Mouse (Mus musculus): ENCODE measurements around the gene Hoga1. TPM values are rescaled to one million over a fixed set of nuclear protein-coding genes. Genes with fewer than 3 reads are reported as not detected.
A peak's percentile ranks its signal among the peaks of the same experiment; 100 is the strongest.

The Hoga1 gene
- total and polyA plus RNA-seq, 3 experiments = not detected

DNA sequence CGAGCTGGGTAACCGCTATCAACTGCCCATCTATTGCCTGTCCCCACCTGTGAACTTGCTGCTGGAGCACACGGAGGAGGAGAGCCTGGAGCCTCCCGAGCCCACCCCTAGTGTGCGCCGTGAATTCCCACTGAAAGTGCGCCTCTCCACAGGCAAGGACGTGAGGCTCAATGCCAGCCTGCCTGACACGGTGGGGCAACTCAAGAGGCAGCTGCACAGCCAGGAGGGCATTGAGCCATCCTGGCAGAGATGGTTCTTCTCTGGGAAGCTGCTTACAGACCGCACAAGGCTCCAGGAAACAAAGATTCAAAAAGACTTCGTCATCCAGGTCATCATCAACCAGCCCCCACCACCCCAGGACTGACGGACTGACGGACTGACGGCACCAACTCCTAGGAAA lies 11.8 kb upstream of the Hoga1 start:
- ATAC-seq (ENCODE audit: extremely low read depth, insufficient number of reproducible peaks, low FRiP score, poor library complexity, severe bottlenecking) (no peak), DNase-seq (ENCODE audit: low spot score) (no peak)
- Histone ChIP-seq H3K4me1 (ENCODE audit: insufficient read depth, low read depth, low read length) (peaks cover 13% of the 10 kb centered on the region), H3K27me3 (ENCODE audit: insufficient read depth, low read length) (peaks cover 43% of the 10 kb centered on the region), H3K9me3 (replicated peaks) (no peaks in the 10 kb centered on the region), H3K36me3 (replicated peaks) (no peaks in the 10 kb centered on the region), H3K4me3 (ENCODE audit: low read depth, low read length) (no peak overlapping the region)
- TF ChIP-seq TAL1 (conservative IDR thresholded peaks at IDR 0.05; ENCODE audit: low read depth, low read length) (no peak), POLR2AphosphoS5 (IDR thresholded peaks at IDR 0.05; ENCODE audit: insufficient replicate concordance, low read depth, low read length) (no peak), GATA2 (IDR thresholded peaks at IDR 0.05; ENCODE audit: borderline replicate concordance, low read depth, low read length) (no peak), GATA1 (IDR thresholded peaks at IDR 0.05; ENCODE audit: borderline replicate concordance, low read length) (no peak), CTCF (IDR thresholded peaks at IDR 0.05; ENCODE audit: low read depth, low read length) (no peak)

DNA sequence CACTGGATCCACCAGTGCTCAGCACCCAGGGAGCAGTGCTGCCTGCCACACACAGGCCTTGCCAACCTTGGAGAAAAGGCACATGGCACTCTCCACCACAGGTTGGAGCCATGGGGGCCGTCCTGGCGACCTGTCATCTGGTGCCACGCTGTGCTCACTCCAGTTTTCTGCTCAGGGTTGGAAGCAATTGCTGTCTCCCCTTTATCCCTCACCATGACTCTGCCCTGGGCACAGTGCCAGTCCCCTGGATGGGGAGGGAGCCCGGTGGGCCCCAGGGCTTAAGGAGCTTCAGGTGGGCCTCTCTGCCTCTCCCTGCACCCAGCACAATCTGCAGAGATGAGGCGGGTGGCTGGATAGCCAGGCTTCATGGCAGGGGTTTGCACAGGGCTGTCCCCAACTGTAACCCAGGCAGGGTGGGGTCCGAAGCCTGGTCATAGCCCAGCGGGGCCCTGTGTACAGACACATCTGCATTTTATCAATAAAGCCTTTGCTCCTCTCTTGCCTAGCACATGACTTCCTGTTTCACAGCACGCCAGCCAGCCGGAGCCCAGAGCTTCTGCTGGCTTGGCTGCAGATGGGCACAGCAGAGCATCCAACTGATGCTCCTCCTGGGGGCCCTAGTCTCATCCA lies 11.1 kb upstream of the Hoga1 start:
- no peak overlapping the region for H3K4me3 ChIP-seq (ENCODE audit: low read depth, low read length)
- no peak for TF ChIP-seq TAL1 (conservative IDR thresholded peaks at IDR 0.05; ENCODE audit: low read depth, low read length)
- TF ChIP-seq GATA1 (IDR thresholded peaks at IDR 0.05; ENCODE audit: borderline replicate concordance, low read length) = no peak
- TF ChIP-seq GATA2 (IDR thresholded peaks at IDR 0.05; ENCODE audit: borderline replicate concordance, low read depth, low read length) = no peak
- no peak for TF ChIP-seq CTCF (IDR thresholded peaks at IDR 0.05; ENCODE audit: low read depth, low read length)
- no peak for DNase-seq (ENCODE audit: low spot score)
- peaks cover 13% of the 10 kb centered on the region for H3K4me1 ChIP-seq (ENCODE audit: insufficient read depth, low read depth, low read length)
- H3K27me3 ChIP-seq (ENCODE audit: insufficient read depth, low read length) = peaks cover 43% of the 10 kb centered on the region
- ATAC-seq (ENCODE audit: extremely low read depth, insufficient number of reproducible peaks, low FRiP score, poor library complexity, severe bottlenecking) = no peak; the same call in 1 of the 2 replicates
- no peaks in the 10 kb centered on the region for H3K9me3 ChIP-seq (replicated peaks)
- H3K36me3 ChIP-seq (replicated peaks) = no peaks in the 10 kb centered on the region

DNA sequence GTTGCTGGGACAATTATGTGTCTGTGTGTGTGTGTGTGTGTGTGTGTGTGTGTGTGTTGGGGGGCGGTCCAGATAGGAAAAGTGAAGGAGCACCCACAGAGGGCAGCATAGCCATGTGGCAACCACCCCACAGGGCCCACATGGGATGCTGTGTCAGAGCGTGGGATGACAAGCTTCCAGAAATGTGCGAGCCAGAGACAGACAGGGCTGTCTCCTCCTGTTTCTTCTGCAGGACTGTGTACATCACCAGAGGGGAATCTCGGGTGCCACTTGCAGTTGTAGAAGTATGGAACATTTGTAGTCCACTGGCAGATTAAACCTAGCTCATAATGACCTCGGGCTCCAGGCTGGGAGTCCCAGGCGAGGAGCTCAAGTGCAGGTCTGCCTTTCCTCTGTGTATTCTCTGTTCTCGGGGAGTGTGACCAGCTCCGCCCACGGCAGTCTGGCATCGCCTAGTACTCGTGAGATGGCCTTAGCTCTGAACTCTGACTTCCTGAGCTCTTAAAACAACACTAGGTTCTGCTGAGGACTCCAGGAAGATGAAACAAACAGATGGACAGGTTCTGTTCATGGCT lies 10.4 kb upstream of the Hoga1 start:
- H3K36me3 ChIP-seq (replicated peaks) = no peaks in the 10 kb centered on the region
- TF ChIP-seq POLR2AphosphoS5 (IDR thresholded peaks at IDR 0.05; ENCODE audit: insufficient replicate concordance, low read depth, low read length) (no peak), CTCF (IDR thresholded peaks at IDR 0.05; ENCODE audit: low read depth, low read length) (no peak), TAL1 (conservative IDR thresholded peaks at IDR 0.05; ENCODE audit: low read depth, low read length) (no peak), GATA1 (IDR thresholded peaks at IDR 0.05; ENCODE audit: borderline replicate concordance, low read length) (no peak)
- H3K4me1 ChIP-seq (ENCODE audit: insufficient read depth, low read depth, low read length) = peaks cover 13% of the 10 kb centered on the region
- no peak overlapping the region for H3K4me3 ChIP-seq (ENCODE audit: low read depth, low read length)
- DNase-seq (ENCODE audit: low spot score) (no peak), ATAC-seq (ENCODE audit: extremely low read depth, insufficient number of reproducible peaks, low FRiP score, poor library complexity, severe bottlenecking) (no peak)
- H3K27me3 ChIP-seq (ENCODE audit: insufficient read depth, low read length) = peaks cover 45% of the 10 kb centered on the region
- H3K9me3 ChIP-seq (replicated peaks) = no peaks in the 10 kb centered on the region

DNA sequence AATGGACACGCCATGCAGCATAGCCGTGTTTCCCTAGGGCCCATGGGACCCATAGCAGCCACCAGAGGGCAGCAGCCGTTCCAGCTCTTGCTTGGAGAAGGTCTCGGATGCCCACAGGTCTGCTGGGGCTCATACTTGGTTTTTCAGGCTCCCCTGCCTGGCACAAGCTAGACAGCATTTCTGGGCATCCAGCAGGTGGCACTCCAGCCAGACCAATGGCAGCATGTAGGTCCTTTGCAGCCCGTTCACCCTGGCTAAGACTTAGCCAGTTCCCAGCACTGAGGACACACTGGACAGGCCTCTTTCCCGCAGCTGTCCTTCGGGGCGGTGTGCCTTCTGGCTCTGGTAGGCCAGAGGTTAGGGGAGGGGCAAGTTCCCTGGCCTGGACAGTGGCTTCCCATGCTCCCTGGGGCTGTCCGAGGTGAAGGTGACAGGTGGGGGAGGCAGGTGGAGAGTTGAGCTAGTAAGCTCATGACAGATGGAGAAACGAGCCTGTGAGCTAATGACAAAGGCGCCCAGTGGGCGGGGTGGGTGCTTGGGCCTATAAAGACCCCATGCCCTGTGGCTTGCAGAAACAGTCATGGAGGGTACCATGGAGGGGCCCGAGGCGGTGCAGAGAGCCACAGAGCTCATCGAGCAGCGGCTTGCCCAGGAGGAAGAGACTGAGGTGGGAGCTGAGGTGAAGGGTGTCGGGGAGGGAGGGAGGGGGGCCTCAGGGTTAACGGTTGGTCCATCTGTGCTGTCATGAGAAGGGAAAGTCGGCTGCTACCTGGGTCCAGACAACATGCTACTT lies 9.8 kb upstream of the Hoga1 start, which contains the start of gene Ankrd2:
Ankrd2 (plus strand) TSS at position 545 of the 793 bp plus-strand sequence.
- peaks cover 13% of the 10 kb centered on the region for H3K4me1 ChIP-seq (ENCODE audit: insufficient read depth, low read depth, low read length)
- H3K36me3 ChIP-seq (replicated peaks) = no peaks in the 10 kb centered on the region
- H3K4me3 ChIP-seq (ENCODE audit: low read depth, low read length) = no peak within 1 kb of the TSS
- no peaks in the 10 kb centered on the region for H3K9me3 ChIP-seq (replicated peaks)
- H3K27me3 ChIP-seq (ENCODE audit: insufficient read depth, low read length) = peaks cover 45% of the 10 kb centered on the region
- TF ChIP-seq GATA2 (IDR thresholded peaks at IDR 0.05; ENCODE audit: borderline replicate concordance, low read depth, low read length) (no peak), CTCF (IDR thresholded peaks at IDR 0.05; ENCODE audit: low read depth, low read length) (peak; percentile 67)
- DNase-seq (ENCODE audit: low spot score) (peak; percentile 44), ATAC-seq (ENCODE audit: extremely low read depth, insufficient number of reproducible peaks, low FRiP score, poor library complexity, severe bottlenecking) (no peak; the same call in 1 of the 2 replicates)

DNA sequence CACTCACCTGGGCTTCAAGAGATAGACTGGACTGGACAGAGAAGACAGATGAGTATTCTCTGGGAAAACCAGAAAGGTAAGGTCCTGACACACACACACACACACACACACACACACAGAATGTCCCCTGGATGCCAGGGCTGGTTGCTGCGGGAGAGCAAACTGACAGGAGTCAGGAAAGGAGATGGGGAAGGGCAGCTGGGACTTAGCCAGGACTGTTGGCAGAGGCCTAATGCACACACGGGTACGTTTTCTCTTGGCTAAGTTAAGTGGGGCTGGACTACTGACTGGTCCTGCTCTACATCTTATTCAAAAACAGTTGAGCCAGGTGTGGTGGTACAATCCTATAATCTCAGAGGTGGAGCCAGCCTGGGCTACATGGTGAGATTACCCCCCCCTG lies 9.1 kb upstream of the Hoga1 start:
- no peak for DNase-seq (ENCODE audit: low spot score)
- Histone ChIP-seq H3K36me3 (replicated peaks) (no peaks in the 10 kb centered on the region), H3K27me3 (ENCODE audit: insufficient read depth, low read length) (peaks cover 41% of the 10 kb centered on the region), H3K9me3 (replicated peaks) (no peaks in the 10 kb centered on the region), H3K4me1 (ENCODE audit: insufficient read depth, low read depth, low read length) (peaks cover 13% of the 10 kb centered on the region), H3K4me3 (ENCODE audit: low read depth, low read length) (no peak overlapping the region)
- TF ChIP-seq CTCF (IDR thresholded peaks at IDR 0.05; ENCODE audit: low read depth, low read length) (no peak), GATA1 (IDR thresholded peaks at IDR 0.05; ENCODE audit: borderline replicate concordance, low read length) (no peak), TAL1 (conservative IDR thresholded peaks at IDR 0.05; ENCODE audit: low read depth, low read length) (no peak), POLR2AphosphoS5 (IDR thresholded peaks at IDR 0.05; ENCODE audit: insufficient replicate concordance, low read depth, low read length) (no peak), GATA2 (IDR thresholded peaks at IDR 0.05; ENCODE audit: borderline replicate concordance, low read depth, low read length) (no peak)
- ATAC-seq (ENCODE audit: extremely low read depth, insufficient number of reproducible peaks, low FRiP score, poor library complexity, severe bottlenecking) = no peak

DNA sequence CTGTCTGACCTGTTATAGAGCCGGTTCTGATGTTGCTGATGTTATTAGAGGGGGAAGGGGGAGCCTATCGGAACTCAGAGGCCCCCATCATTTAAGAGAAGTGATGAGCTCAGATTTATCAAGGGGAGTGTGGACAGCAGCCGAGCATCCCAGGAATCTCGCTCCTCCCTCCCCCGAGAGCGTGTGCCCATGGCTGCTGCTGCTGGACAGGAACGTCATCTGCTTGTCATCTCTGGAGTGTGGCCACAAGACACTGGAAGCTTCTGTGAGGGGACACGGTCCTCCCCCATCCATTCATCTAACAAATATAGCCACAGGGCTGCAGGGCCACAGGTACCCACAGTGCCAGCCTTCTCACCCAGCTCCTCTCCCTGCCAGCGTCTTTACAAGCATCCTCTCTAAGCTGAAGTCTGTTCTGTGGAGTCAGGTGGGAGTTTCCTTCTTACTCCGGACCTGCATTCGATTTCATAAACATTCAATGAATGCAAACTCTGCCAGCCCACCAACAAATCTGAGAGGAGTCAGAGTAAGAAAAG lies 8.2 kb upstream of the Hoga1 start:
- TF ChIP-seq GATA1 (IDR thresholded peaks at IDR 0.05; ENCODE audit: borderline replicate concordance, low read length) = no peak
- Histone ChIP-seq H3K9me3 (replicated peaks) (no peaks in the 10 kb centered on the region), H3K4me3 (ENCODE audit: low read depth, low read length) (no peak overlapping the region), H3K27me3 (ENCODE audit: insufficient read depth, low read length) (peaks cover 43% of the 10 kb centered on the region), H3K36me3 (replicated peaks) (no peaks in the 10 kb centered on the region), H3K4me1 (ENCODE audit: insufficient read depth, low read depth, low read length) (peaks cover 13% of the 10 kb centered on the region)
- ATAC-seq (ENCODE audit: extremely low read depth, insufficient number of reproducible peaks, low FRiP score, poor library complexity, severe bottlenecking) = no peak
- DNase-seq (ENCODE audit: low spot score) = no peak

Measured in G1E (cell line).